Mouse (Mus musculus) CD4-positive naive resting alpha-beta T cell, adult 76 days (primary cell): ENCODE data around the gene Pip4p1. TPM values are rescaled to one million over a fixed set of nuclear protein-coding genes. Genes with fewer than 3 reads are reported as not detected.

Source experiments
- total RNA-seq: library from RNA; stranded (reverse); gene quantifications from one replicate; pipeline ENCODE4 v1.2.4, GENCODE M21; 2023

The Pip4p1 gene
- 122 TPM for total RNA-seq

GRCm38 (mm10) chr14:50930754-50931492 is at the start of gene Pip4p1, which contains the start of gene Pnp:
Gene Pip4p1, minus strand, starts transcription at chr14:50930856.
Gene Pnp, plus strand, starts transcription at chr14:50931082.

GRCm38 (mm10) chr14:50955942-50956508 is 25.4 kb upstream of the Pip4p1 start, which contains the start of gene Pnp2:
Gene Pnp2, plus strand, starts transcription at chr14:50955992.

GRCm38 (mm10) chr14:50943932-50944667 is 13.4 kb upstream of the Pip4p1 start, which contains the start of gene Gm49342:
Gene Gm49342, plus strand, starts transcription at chr14:50944517.

GRCm38 (mm10) chr14:50924281-50925064 is 6.2 kb downstream of the Pip4p1 start, which contains the start of the genes Osgep and Apex1:
Gene Osgep, minus strand, starts transcription at chr14:50924893.
Gene Apex1, plus strand, starts transcription at chr14:50924968.

GRCm38 (mm10) chr14:50897374-50897765 is 33.3 kb downstream of the Pip4p1 start, which contains the start of gene Klhl33:
Gene Klhl33, minus strand, starts transcription at chr14:50897507.

Other genes starting within 250 kb of the Pip4p1 start
- not detected for gene Olfr747, start 237.7 kb downstream of the Pip4p1 start, total RNA-seq
- gene Olfr748, start 223.5 kb downstream of the Pip4p1 start, total RNA-seq, result not detected
- gene Olfr749, start 185.8 kb downstream of the Pip4p1 start, total RNA-seq, result not detected
- 76.9 TPM for gene Ttc5, start 145.3 kb downstream of the Pip4p1 start, total RNA-seq
- gene Ccnb1ip1, start 123.1 kb downstream of the Pip4p1 start, total RNA-seq, result not detected
- 67.2 TPM for gene Parp2, start 123.0 kb downstream of the Pip4p1 start, total RNA-seq
- 45.2 TPM for gene Tep1, start 60.3 kb downstream of the Pip4p1 start, total RNA-seq
- 0.41 TPM for gene Klhl33, start 33.3 kb downstream of the Pip4p1 start, total RNA-seq
- gene Osgep, start 6.0 kb downstream of the Pip4p1 start, total RNA-seq, result 36.9 TPM
- gene Apex1, start 5.9 kb downstream of the Pip4p1 start, total RNA-seq, result 43.1 TPM
- 21.6 TPM for gene Pnp, start 226 bp upstream of the Pip4p1 start, total RNA-seq
- 17.4 TPM for gene Gm49342, start 13.7 kb upstream of the Pip4p1 start, total RNA-seq
- gene Pnp2, start 25.1 kb upstream of the Pip4p1 start, total RNA-seq, result 2.6 TPM
- gene Rnase10, start 76.9 kb upstream of the Pip4p1 start, total RNA-seq, result not detected
- gene Rnase9, start 111.0 kb upstream of the Pip4p1 start, total RNA-seq, result not detected
- not detected for gene Rnase11, start 119.3 kb upstream of the Pip4p1 start, total RNA-seq
- not detected for gene Rnase12, start 126.8 kb upstream of the Pip4p1 start, total RNA-seq
- not detected for gene Olfr750, start 143.6 kb upstream of the Pip4p1 start, total RNA-seq
- gene Rnase4, start 160.2 kb upstream of the Pip4p1 start, total RNA-seq, result 0.73 TPM
- gene Ang, start 160.3 kb upstream of the Pip4p1 start, total RNA-seq, result not detected
- not detected for gene Eddm3b, start 183.6 kb upstream of the Pip4p1 start, total RNA-seq
- 8.2 TPM for gene Rnase6, start 193.1 kb upstream of the Pip4p1 start, total RNA-seq
- gene Rnase1, start 215.9 kb upstream of the Pip4p1 start, total RNA-seq, result not detected
- not detected for gene Rnase2b, start 231.4 kb upstream of the Pip4p1 start, total RNA-seq